Mouse (Mus musculus) stomach, postnatal 0 days (tissue): ENCODE data around the gene Cnr2. TPM values are rescaled to one million over a fixed set of nuclear protein-coding genes. Genes with fewer than 3 reads are reported as not detected.

Experiments used
- ATAC-seq: fragments of 200-750 bp; cut with Nextera tagmentation; 2 replicates; pipeline ENCODE4 v1.8.0; 2017; ENCODE audit not compliant: low FRiP score, low TSS enrichment
- DNase-seq: peaks from one replicate; pipeline ENCODE4 v3.0.0-alpha.2; 2016; ENCODE audit warnings: low spot score
- H3K27ac ChIP-seq: fragments of 300-500 bp; sonication (generic); replicated peaks from 2 replicates; pipeline ENCODE4 v1.5.1; 2014; ENCODE audit warnings: mild to moderate bottlenecking, control low read depth
- H3K27me3 ChIP-seq: fragments of 300-500 bp; sonication (generic); 2 replicates; pipeline ENCODE4 v1.6.1; 2014; ENCODE audit warnings: low read length; ENCODE audit not compliant: control insufficient read depth, insufficient read depth
- H3K36me3 ChIP-seq: fragments of 300-500 bp; sonication (generic); 2 replicates; pipeline ENCODE4 v1.6.1; 2014; ENCODE audit warnings: low read length, mixed read lengths; ENCODE audit not compliant: control insufficient read depth, insufficient read depth
- H3K4me1 ChIP-seq: fragments of 300-500 bp; sonication (generic); replicated peaks from 2 replicates; pipeline ENCODE4 v1.6.1; 2014; ENCODE audit warnings: antibody characterized with exemption; ENCODE audit not compliant: control insufficient read depth, insufficient read depth
- H3K4me2 ChIP-seq: fragments of 300-500 bp; sonication (generic); replicated peaks from 2 replicates; pipeline ENCODE4 v1.6.1; 2014; ENCODE audit warnings: low read depth, mild to moderate bottlenecking, control low read depth, moderate library complexity
- H3K4me3 ChIP-seq: fragments of 300-500 bp; sonication (generic); 2 replicates; pipeline ENCODE4 v1.5.1; 2014; ENCODE audit warnings: low read depth, low read length, control low read depth
- H3K9ac ChIP-seq: fragments of 300-500 bp; sonication (generic); 2 replicates; pipeline ENCODE4 v1.6.1; 2014; ENCODE audit warnings: mild to moderate bottlenecking, low read length, control low read depth, mixed read lengths
- H3K9me3 ChIP-seq: fragments of 300-500 bp; sonication (generic); 2 replicates; pipeline ENCODE4 v1.6.1; 2016; ENCODE audit warnings: low read length; ENCODE audit not compliant: control insufficient read depth
- CTCF ChIP-seq: IDR thresholded peaks from 2 replicates; pipeline ENCODE4 v1.5.1; 2016; ENCODE audit warnings: antibody characterized with exemption, low read depth, mild to moderate bottlenecking, moderate library complexity
- EP300 ChIP-seq: optimal IDR thresholded peaks from 2 replicates; pipeline ENCODE3; 2016; ENCODE audit warnings: antibody characterized with exemption
- WGBS: fragments of 180-500 bp; shearing (Covaris S2); extraction: QIAGEN DNeasy Blood & Tissue Kit; methylation state at CpG from one replicate; pipeline ENCODE4 v1.1.7; 2014; 5-methylcytosine and 5-hydroxymethylcytosine counted together
- polyA plus RNA-seq: library from polyadenylated mRNA; unstranded; fragments of >200 nt; fragmentation: Nextera tagmentation; extraction: Ambion mirVana; gene quantifications from 2 replicates; pipeline ENCODE4 v1.2.1, GENCODE M21; 2015

Cnr2 gene
- polyA plus RNA-seq, 1 experiment from 2014 or later = 0.11 TPM

- H3K4me2 ChIP-seq = peak overlapping the region; percentile 77
- peak overlapping the region; percentile 69 for H3K27ac ChIP-seq
- no peak for ATAC-seq
- H3K27me3 ChIP-seq = no peaks in the 10 kb centered on the region
- H3K4me3 ChIP-seq = peak overlapping the region; percentile 71
- H3K36me3 ChIP-seq = no peaks in the 10 kb centered on the region; the same call in 1 of the 2 replicates
- no peaks in the 10 kb centered on the region for H3K4me1 ChIP-seq
- WGBS = 3% methylated on average over 26 of the region's 26 CpGs
- H3K9ac ChIP-seq = peak overlapping the region; percentile 75
- no peaks in the 10 kb centered on the region for H3K9me3 ChIP-seq
- no peak for TF ChIP-seq EP300
- no peak for TF ChIP-seq CTCF
- peak; percentile 41 for DNase-seq
Observed at GRCm38 (mm10) chr4:135921257-135922120, 26.3 kb downstream of the Cnr2 start.

GRCm38 (mm10) chr4:135922190-135922589 is 27.0 kb downstream of the Cnr2 start:
- Histone ChIP-seq H3K4me2 (peak overlapping the region; percentile 77), H3K9me3 (no peaks in the 10 kb centered on the region), H3K4me3 (peak overlapping the region; percentile 71), H3K27ac (peak overlapping the region; percentile 69), H3K9ac (no peak overlapping the region), H3K36me3 (no peaks in the 10 kb centered on the region; the same call in 1 of the 2 replicates), H3K27me3 (no peaks in the 10 kb centered on the region), H3K4me1 (no peaks in the 10 kb centered on the region)
- 56% methylated on average over 1 of the region's 1 CpGs for WGBS
- DNase-seq (no peak), ATAC-seq (no peak)
- no peak for TF ChIP-seq EP300
- no peak for TF ChIP-seq CTCF

- Histone ChIP-seq H3K4me3 (no peak overlapping the region), H3K4me1 (no peaks in the 10 kb centered on the region), H3K27me3 (no peaks in the 10 kb centered on the region), H3K27ac (no peak overlapping the region), H3K9me3 (no peaks in the 10 kb centered on the region), H3K4me2 (no peak overlapping the region), H3K9ac (no peak overlapping the region), H3K36me3 (no peaks in the 10 kb centered on the region; the same call in 1 of the 2 replicates)
- 85% methylated on average over 2 of the region's 2 CpGs for WGBS
- TF ChIP-seq EP300 = no peak
- no peak for TF ChIP-seq CTCF
- no peak for DNase-seq
- no peak for ATAC-seq
Observed at GRCm38 (mm10) chr4:135924418-135924817, 29.2 kb downstream of the Cnr2 start.

GRCm38 (mm10) chr4:135925341-135925740 is 30.1 kb downstream of the Cnr2 start:
- TF ChIP-seq CTCF (no peak), EP300 (no peak)
- no peaks in the 10 kb centered on the region for H3K9me3 ChIP-seq
- 80% methylated on average over 5 of the region's 5 CpGs for WGBS
- no peak for DNase-seq
- H3K4me2 ChIP-seq = no peak overlapping the region
- no peak for ATAC-seq
- no peaks in the 10 kb centered on the region for H3K27me3 ChIP-seq
- no peaks in the 10 kb centered on the region; the same call in 1 of the 2 replicates for H3K36me3 ChIP-seq
- peak overlapping the region; percentile 5; the same call in 1 of the 2 replicates for H3K9ac ChIP-seq
- no peak overlapping the region for H3K27ac ChIP-seq
- H3K4me1 ChIP-seq = no peaks in the 10 kb centered on the region
- H3K4me3 ChIP-seq = no peak overlapping the region

- no peaks in the 10 kb centered on the region for H3K4me1 ChIP-seq
- no peak for DNase-seq
- H3K4me3 ChIP-seq = no peak overlapping the region
- ATAC-seq = no peak
- no peak overlapping the region for H3K9ac ChIP-seq
- H3K9me3 ChIP-seq = no peaks in the 10 kb centered on the region
- TF ChIP-seq EP300 (no peak), CTCF (no peak)
- H3K27ac ChIP-seq = no peak overlapping the region
- H3K4me2 ChIP-seq = no peak overlapping the region
- 85% methylated on average over 10 of the region's 10 CpGs for WGBS
- H3K36me3 ChIP-seq = no peaks in the 10 kb centered on the region; the same call in 1 of the 2 replicates
- no peaks in the 10 kb centered on the region for H3K27me3 ChIP-seq
Observed at GRCm38 (mm10) chr4:135926195-135926808, 31.1 kb downstream of the Cnr2 start.

- no peak overlapping the region for H3K4me3 ChIP-seq
- no peak for TF ChIP-seq CTCF
- TF ChIP-seq EP300 = no peak
- H3K36me3 ChIP-seq = no peaks in the 10 kb centered on the region; the same call in 1 of the 2 replicates
- no peaks in the 10 kb centered on the region for H3K4me1 ChIP-seq
- H3K4me2 ChIP-seq = no peak overlapping the region
- H3K9me3 ChIP-seq = no peaks in the 10 kb centered on the region
- DNase-seq (no peak), ATAC-seq (no peak)
- no peak overlapping the region for H3K27ac ChIP-seq
- no peaks in the 10 kb centered on the region for H3K27me3 ChIP-seq
- 90% methylated on average over 3 of the region's 3 CpGs for WGBS
- no peak overlapping the region for H3K9ac ChIP-seq
Observed at GRCm38 (mm10) chr4:135926861-135927260, 31.7 kb downstream of the Cnr2 start.
